Mouse (Mus musculus) embryonic facial prominence, embryonic 15.5 days (tissue): ENCODE measurements around the gene Mtcl1. TPM values are rescaled to one million over a fixed set of nuclear protein-coding genes. Genes with fewer than 3 reads are reported as not detected.

Experiments
- ATAC-seq: fragments of 200-750 bp; cut with Nextera tagmentation; 2 replicates; pipeline ENCODE4 v1.8.0; 2017; ENCODE audit warnings: low read depth, moderate TSS enrichment; ENCODE audit not compliant: insufficient number of reproducible peaks, low FRiP score, low TSS enrichment
- H3K27ac ChIP-seq: fragments of 300-500 bp; sonication (generic); replicated peaks from 2 replicates; pipeline ENCODE4 v1.5.1; 2015; ENCODE audit warnings: mild to moderate bottlenecking, inconsistent platforms
- H3K27me3 ChIP-seq: fragments of 300-500 bp; sonication (generic); 2 replicates; pipeline ENCODE4 v1.6.1; 2015; ENCODE audit warnings: inconsistent platforms
- H3K36me3 ChIP-seq: fragments of 300-500 bp; sonication (generic); 2 replicates; pipeline ENCODE4 v1.6.1; 2015; ENCODE audit warnings: mild to moderate bottlenecking, inconsistent platforms
- H3K4me1 ChIP-seq: fragments of 300-500 bp; sonication (generic); 2 replicates; pipeline ENCODE4 v1.6.1; 2015; ENCODE audit warnings: inconsistent platforms
- H3K4me2 ChIP-seq: fragments of 300-500 bp; sonication (generic); replicated peaks from 2 replicates; pipeline ENCODE4 v1.6.1; 2015; ENCODE audit warnings: mild to moderate bottlenecking, inconsistent platforms
- H3K4me3 ChIP-seq: fragments of 300-500 bp; sonication (generic); replicated peaks from 2 replicates; pipeline ENCODE4 v1.5.1; 2015; ENCODE audit warnings: mild to moderate bottlenecking, inconsistent platforms
- H3K9ac ChIP-seq: fragments of 300-500 bp; sonication (generic); 2 replicates; pipeline ENCODE4 v1.6.1; 2015; ENCODE audit warnings: inconsistent platforms
- H3K9me3 ChIP-seq: fragments of 300-500 bp; sonication (generic); replicated peaks from 2 replicates; pipeline ENCODE4 v1.6.1; 2016; ENCODE audit warnings: inconsistent platforms
- WGBS: fragments of 180-500 bp; shearing (Covaris S2); methylation state at CpG from one replicate; pipeline ENCODE4 v1.1.7; 2015; 5-methylcytosine and 5-hydroxymethylcytosine counted together
- polyA plus RNA-seq: library from polyadenylated mRNA; unstranded; fragments of >200 nt; fragmentation: Nextera tagmentation; extraction: Ambion mirVana; gene quantifications from 2 replicates; pipeline ENCODE4 v1.2.1, GENCODE M21; 2015

Gene Mtcl1
- polyA plus RNA-seq, 1 experiment from 2014 or later: 5.8 TPM

- Histone ChIP-seq H3K27me3 (no peaks in the 10 kb centered on the region), H3K4me1 (0 out of 2 replicates have a peak, but pooled peaks cover 7% of the 10 kb centered on the region), H3K36me3 (no peaks in the 10 kb centered on the region), H3K4me3 (no peak overlapping the region), H3K4me2 (no peak overlapping the region), H3K9ac (no peak overlapping the region), H3K9me3 (no peaks in the 10 kb centered on the region), H3K27ac (no peak overlapping the region)
- ATAC-seq: no peak
- WGBS: 93% methylated on average over 17 of the region's 17 CpGs
Measured at GRCm38 (mm10) chr17:66378127-66378526, 71.4 kb downstream of the Mtcl1 start.

- H3K36me3 ChIP-seq: no peaks in the 10 kb centered on the region
- H3K4me1 ChIP-seq: 0 out of 2 replicates have a peak, but pooled peaks cover 7% of the 10 kb centered on the region
- H3K27ac ChIP-seq: no peak overlapping the region
- H3K27me3 ChIP-seq: no peaks in the 10 kb centered on the region
- 35% methylated on average over 14 of the region's 14 CpGs for WGBS
- no peaks in the 10 kb centered on the region for H3K9me3 ChIP-seq
- H3K4me3 ChIP-seq: no peak overlapping the region
- no peak overlapping the region for H3K4me2 ChIP-seq
- H3K9ac ChIP-seq: no peak overlapping the region
- ATAC-seq: peak; percentile 45
Measured at GRCm38 (mm10) chr17:66374633-66375272, 74.8 kb downstream of the Mtcl1 start.

- Histone ChIP-seq H3K27ac (no peak overlapping the region), H3K9ac (no peak overlapping the region), H3K4me1 (0 out of 2 replicates have a peak, but pooled peaks cover 7% of the 10 kb centered on the region), H3K4me3 (no peak overlapping the region), H3K27me3 (no peaks in the 10 kb centered on the region), H3K36me3 (no peaks in the 10 kb centered on the region), H3K4me2 (no peak overlapping the region), H3K9me3 (no peaks in the 10 kb centered on the region)
- WGBS: 69% methylated on average over 9 of the region's 9 CpGs
- ATAC-seq: no peak
Measured at GRCm38 (mm10) chr17:66370867-66371266, 78.7 kb downstream of the Mtcl1 start.

- Histone ChIP-seq H3K4me1 (0 out of 2 replicates have a peak, but pooled peaks cover 3% of the 10 kb centered on the region), H3K9me3 (no peaks in the 10 kb centered on the region), H3K27ac (no peak overlapping the region), H3K36me3 (no peaks in the 10 kb centered on the region), H3K9ac (no peak overlapping the region), H3K4me2 (no peak overlapping the region), H3K4me3 (no peak overlapping the region), H3K27me3 (no peaks in the 10 kb centered on the region)
- WGBS: 74% methylated on average over 6 of the region's 6 CpGs
- ATAC-seq: no peak
Measured at GRCm38 (mm10) chr17:66369777-66370176, 79.8 kb downstream of the Mtcl1 start.

GRCm38 (mm10) chr17:66368127-66368526 is 81.4 kb downstream of the Mtcl1 start:
- H3K27ac ChIP-seq: no peak overlapping the region
- no peaks in the 10 kb centered on the region for H3K9me3 ChIP-seq
- no peak overlapping the region for H3K9ac ChIP-seq
- no peak overlapping the region for H3K4me3 ChIP-seq
- peaks cover 6% of the 10 kb centered on the region for H3K4me1 ChIP-seq
- no peaks in the 10 kb centered on the region for H3K27me3 ChIP-seq
- no peak overlapping the region for H3K4me2 ChIP-seq
- H3K36me3 ChIP-seq: no peaks in the 10 kb centered on the region
- ATAC-seq: no peak
- 92% methylated on average over 11 of the region's 11 CpGs for WGBS

GRCm38 (mm10) chr17:66365664-66366063 is 83.9 kb downstream of the Mtcl1 start:
- H3K36me3 ChIP-seq: no peaks in the 10 kb centered on the region
- WGBS: 81% methylated on average over 1 of the region's 1 CpGs
- no peak overlapping the region for H3K27ac ChIP-seq
- no peaks in the 10 kb centered on the region for H3K27me3 ChIP-seq
- ATAC-seq: no peak
- no peak overlapping the region for H3K4me2 ChIP-seq
- H3K9ac ChIP-seq: no peak overlapping the region
- H3K4me3 ChIP-seq: no peak overlapping the region
- peaks cover 6% of the 10 kb centered on the region for H3K4me1 ChIP-seq
- H3K9me3 ChIP-seq: no peaks in the 10 kb centered on the region

- Histone ChIP-seq H3K27me3 (no peaks in the 10 kb centered on the region), H3K4me2 (no peak overlapping the region), H3K9me3 (no peaks in the 10 kb centered on the region), H3K4me3 (no peak overlapping the region), H3K9ac (no peak overlapping the region), H3K36me3 (no peaks in the 10 kb centered on the region), H3K27ac (no peak overlapping the region), H3K4me1 (peaks cover 6% of the 10 kb centered on the region)
- WGBS: 72% methylated on average over 3 of the region's 3 CpGs
- ATAC-seq: peak; percentile 47; the same call in 1 of the 2 replicates
Measured at GRCm38 (mm10) chr17:66365293-66365642, 84.3 kb downstream of the Mtcl1 start.

- peaks cover 6% of the 10 kb centered on the region for H3K4me1 ChIP-seq
- H3K36me3 ChIP-seq: no peaks in the 10 kb centered on the region
- H3K27me3 ChIP-seq: no peaks in the 10 kb centered on the region
- WGBS: 63% methylated on average over 26 of the region's 26 CpGs
- H3K9me3 ChIP-seq: no peaks in the 10 kb centered on the region
- no peak overlapping the region for H3K4me3 ChIP-seq
- H3K9ac ChIP-seq: no peak overlapping the region
- ATAC-seq: peak; percentile 34
- no peak overlapping the region for H3K4me2 ChIP-seq
- H3K27ac ChIP-seq: no peak overlapping the region
Measured at GRCm38 (mm10) chr17:66364525-66365292, 84.8 kb downstream of the Mtcl1 start.

GRCm38 (mm10) chr17:66363852-66364524 is 85.6 kb downstream of the Mtcl1 start:
- Histone ChIP-seq H3K36me3 (no peaks in the 10 kb centered on the region), H3K9me3 (no peaks in the 10 kb centered on the region), H3K4me3 (no peak overlapping the region), H3K4me1 (peaks cover 6% of the 10 kb centered on the region), H3K27me3 (no peaks in the 10 kb centered on the region), H3K9ac (no peak overlapping the region), H3K4me2 (no peak overlapping the region), H3K27ac (no peak overlapping the region)
- WGBS: 90% methylated on average over 36 of the region's 36 CpGs
- no peak for ATAC-seq

GRCm38 (mm10) chr17:66362287-66363016 is 87.1 kb downstream of the Mtcl1 start:
- no peak overlapping the region for H3K27ac ChIP-seq
- WGBS: 86% methylated on average over 14 of the region's 15 CpGs
- H3K9me3 ChIP-seq: no peaks in the 10 kb centered on the region
- no peak for ATAC-seq
- H3K4me3 ChIP-seq: no peak overlapping the region
- H3K36me3 ChIP-seq: no peaks in the 10 kb centered on the region
- H3K27me3 ChIP-seq: no peaks in the 10 kb centered on the region
- peaks cover 14% of the 10 kb centered on the region for H3K4me1 ChIP-seq
- H3K4me2 ChIP-seq: no peak overlapping the region
- no peak overlapping the region for H3K9ac ChIP-seq
